Mouse (Mus musculus) thymus, postnatal 25 days (tissue): ENCODE measurements at regions not wholly inside any gene's neighbourhood (a gene's known extent, or its start where the extent isn't known, plus 50 kb on each side); places are given as distances from the start of the nearest gene placed in this dataset.

Experiments
- DNase-seq: peaks from one replicate; pipeline ENCODE4 v3.0.0; 2022

GRCm38 (mm10) chr10:66433490-66433889 lies 662.4 kb upstream of the Jmjd1c start:
- DNase-seq, result no peak

DNA sequence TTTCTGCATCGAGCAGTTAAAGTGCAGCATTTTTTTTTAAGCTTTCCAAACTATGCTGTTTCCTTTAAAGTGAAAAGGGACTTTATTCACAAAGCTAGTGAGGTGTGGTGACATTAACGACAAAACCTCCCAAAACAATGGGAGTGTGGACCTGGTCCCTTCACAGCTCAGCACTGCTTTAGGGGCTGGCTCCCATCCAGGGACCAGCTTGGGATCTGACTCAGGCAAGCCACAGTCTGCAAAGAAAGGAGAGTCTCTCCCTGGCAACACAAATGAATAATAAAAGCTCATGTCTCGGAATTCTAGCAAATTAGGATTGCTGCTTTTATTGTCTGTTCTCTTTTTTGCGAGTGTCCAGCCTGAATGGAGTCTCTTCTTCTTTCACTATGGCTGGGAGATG lies 625.2 kb upstream of the Jmjd1c start:
- no peak for DNase-seq

- no peak for DNase-seq
These were observed 623.9 kb upstream of the Jmjd1c start for GRCm38 (mm10) chr10:66472038-66472437.

DNA sequence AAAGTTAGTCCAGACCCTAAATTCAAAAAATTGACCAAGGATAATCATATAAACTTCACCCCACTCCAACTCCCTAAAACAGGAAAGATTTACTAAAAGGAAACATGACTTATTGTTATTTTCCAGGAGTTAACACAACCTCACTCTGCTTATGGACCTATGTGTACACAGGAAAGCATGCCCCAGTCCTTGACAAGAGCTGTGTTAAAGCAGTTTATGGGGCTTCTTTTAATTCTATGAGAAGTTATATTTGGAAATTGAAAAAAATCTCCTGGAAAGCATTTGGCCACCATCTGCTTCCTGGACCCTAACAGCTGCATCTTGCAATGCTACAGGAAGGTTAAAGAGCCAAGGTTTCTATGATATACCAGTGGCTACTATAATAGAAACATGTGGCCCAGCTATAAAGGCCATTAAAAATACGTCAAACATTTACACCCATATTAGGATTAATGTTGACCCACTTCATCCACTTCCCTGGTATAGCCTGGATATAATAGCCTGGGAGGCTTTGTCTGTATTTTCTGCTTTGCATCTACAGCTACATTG lies 620.7 kb upstream of the Jmjd1c start:
- DNase-seq, result no peak

DNA sequence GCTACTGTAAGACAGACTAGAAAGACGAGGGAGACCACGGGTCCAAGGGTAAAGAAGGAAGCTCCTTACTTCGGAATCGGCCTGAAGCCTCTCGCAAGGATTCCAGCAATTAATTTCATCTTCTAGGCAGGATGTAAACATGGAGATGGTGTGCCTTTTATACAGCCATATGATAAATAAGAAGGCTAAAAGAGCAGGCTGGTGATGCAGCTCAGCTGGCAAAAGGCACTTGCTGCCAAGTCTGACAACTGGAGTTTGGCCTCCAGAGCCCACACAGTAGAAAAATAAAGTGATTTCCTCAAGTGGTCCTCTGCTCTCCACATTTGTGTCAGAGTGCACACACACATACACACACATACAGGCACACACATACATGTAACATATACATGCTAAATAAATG lies 605.1 kb upstream of the Jmjd1c start:
- no peak for DNase-seq

DNA sequence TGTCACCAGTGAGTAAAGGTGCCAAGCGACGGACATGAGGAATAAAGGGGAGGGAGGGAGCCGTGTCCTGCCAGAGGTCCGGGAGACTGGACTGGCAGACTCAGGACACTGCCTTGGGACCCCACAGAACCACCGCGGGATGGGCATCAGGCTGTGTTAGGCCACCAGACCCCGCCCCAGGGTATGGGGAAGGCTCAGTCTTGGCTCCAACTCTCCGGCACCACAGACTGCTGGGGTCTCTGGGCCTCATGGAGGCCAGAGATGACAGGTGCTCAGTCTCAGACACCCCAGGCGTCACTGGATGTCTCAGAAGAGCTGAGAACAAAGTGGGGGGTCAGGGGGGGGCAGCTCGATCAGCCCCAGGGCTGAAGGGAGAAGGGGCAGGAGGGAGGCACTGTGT lies 604.1 kb upstream of the Jmjd1c start:
- no peak for DNase-seq

DNA sequence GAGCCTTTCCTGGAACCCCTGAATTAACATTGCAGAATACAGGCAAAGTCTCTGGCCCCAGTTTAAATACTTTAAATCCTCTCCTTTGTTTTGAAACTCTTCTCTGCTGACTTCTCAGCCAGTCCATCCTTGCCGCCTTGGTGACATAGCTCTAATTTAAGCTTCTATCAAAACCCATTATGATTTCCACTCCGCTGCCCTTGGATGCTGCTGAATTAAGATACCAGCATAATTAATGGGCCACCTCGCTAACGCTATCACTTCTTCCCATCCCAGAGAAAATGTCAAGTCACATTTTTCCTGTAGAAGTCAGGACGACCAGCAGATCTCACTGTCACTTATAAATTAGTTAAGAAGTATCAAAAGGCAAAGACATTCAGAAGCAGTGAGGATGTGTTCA lies 556.1 kb upstream of the Jmjd1c start:
- no peak for DNase-seq

GRCm38 (mm10) chr10:66546656-66547055 lies 549.3 kb upstream of the Jmjd1c start:
- no peak for DNase-seq

GRCm38 (mm10) chr10:66547660-66548059 lies 548.3 kb upstream of the Jmjd1c start:
- DNase-seq, result no peak

- no peak for DNase-seq
These were observed 547.9 kb upstream of the Jmjd1c start for GRCm38 (mm10) chr10:66548073-66548472.

DNA sequence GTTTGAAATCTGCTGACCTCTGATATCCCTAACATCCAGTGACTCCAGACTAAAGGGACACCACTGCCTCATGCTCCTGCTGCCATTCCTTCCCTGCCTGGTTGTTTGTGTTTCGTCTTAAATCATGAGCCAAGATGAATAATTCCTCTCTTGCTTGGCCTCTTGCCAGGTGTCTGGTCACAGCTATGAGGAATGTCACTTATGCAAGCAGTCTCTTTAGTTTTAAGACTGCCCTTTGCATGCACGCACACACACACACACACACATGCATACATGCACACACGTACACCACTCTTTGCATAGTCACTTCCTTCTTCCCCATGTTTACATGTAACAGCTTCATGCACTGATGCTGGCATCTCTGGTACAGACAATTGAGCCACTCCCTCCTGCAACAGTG lies 543.0 kb upstream of the Jmjd1c start:
- DNase-seq, result no peak

DNA sequence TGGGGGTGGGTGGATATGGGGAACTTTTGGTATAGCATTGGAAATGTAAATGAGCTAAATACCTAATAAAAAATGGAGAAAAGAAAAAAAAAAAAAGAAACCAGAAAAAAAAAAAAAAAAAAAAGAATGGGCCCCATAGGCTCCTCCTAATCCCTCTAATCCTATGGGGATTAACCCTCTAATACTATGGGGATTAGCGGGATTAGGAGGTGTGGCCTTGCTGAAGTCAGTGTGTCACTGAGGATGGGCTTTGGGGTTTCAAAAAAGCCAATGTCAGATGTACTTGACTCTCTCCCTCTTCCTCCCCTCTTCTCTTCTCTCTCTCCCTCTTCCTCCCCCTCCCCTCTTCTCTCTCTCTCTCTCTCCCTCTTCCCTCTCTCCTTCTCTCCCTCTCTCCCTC lies 541.7 kb upstream of the Jmjd1c start:
- DNase-seq, result no peak

- no peak for DNase-seq
These were observed 537.7 kb upstream of the Jmjd1c start for GRCm38 (mm10) chr10:66558097-66558840.

GRCm38 (mm10) chr10:66565374-66565773 lies 530.6 kb upstream of the Jmjd1c start:
- no peak for DNase-seq

- no peak for DNase-seq
These were observed 520.9 kb upstream of the Jmjd1c start for GRCm38 (mm10) chr10:66574846-66575535.

DNA sequence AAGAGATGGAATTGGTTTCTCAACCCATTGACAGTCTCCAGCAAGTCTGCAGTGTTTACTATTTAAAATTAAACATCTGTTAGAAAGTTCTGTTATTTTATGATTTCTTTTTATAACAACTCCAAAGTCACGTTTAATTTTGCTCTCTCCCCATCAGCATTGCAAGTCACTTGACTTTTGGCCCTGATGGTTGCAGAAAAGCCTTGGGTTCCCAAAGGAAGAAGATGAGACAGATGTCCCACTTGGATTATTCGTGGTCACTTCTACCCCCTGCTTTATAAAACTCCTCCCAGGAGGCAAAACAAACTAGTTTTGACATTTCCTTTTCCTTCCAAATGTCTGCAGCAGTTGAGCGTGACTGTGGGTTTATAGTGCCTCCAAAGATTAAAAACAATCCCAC lies 502.9 kb upstream of the Jmjd1c start:
- DNase-seq, result no peak

GRCm38 (mm10) chr10:66593506-66593905 lies 502.4 kb upstream of the Jmjd1c start:
- no peak for DNase-seq

DNA sequence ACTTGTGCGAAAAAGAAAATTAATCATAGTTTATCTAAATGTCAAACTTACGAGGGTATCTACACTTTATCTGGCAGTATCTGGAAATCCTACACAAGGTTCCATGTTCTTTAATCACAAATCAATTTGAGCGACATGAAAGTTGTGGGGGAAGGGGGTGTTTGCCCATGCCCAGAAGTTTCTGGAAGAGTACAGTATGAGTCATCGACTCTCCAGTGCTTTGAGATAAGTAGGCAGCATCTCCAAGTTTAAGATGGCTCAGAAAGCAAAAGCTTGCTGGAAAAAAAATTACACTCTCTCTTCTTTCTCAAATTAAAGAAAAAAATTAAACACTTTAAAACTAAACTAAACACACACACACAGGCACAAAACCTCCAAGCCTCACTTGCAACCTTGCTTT lies 498.0 kb upstream of the Jmjd1c start:
- no peak for DNase-seq

- DNase-seq, result no peak
These were observed 488.8 kb upstream of the Jmjd1c start for GRCm38 (mm10) chr10:66607141-66607540.

- no peak for DNase-seq
These were observed 479.6 kb upstream of the Jmjd1c start for GRCm38 (mm10) chr10:66616280-66616679.

GRCm38 (mm10) chr10:66630996-66631395 lies 464.9 kb upstream of the Jmjd1c start:
- no peak for DNase-seq

- no peak for DNase-seq
These were observed 454.8 kb upstream of the Jmjd1c start for GRCm38 (mm10) chr10:66640890-66641847.

- no peak for DNase-seq
These were observed 454.0 kb upstream of the Jmjd1c start for GRCm38 (mm10) chr10:66641966-66642365.
